Mouse (Mus musculus) CH12.LX (cell line): ENCODE results near the gene Nepro. TPM values are rescaled to one million over a fixed set of nuclear protein-coding genes. Genes with fewer than 3 reads are reported as not detected.

Source experiments
- DNase-seq: peaks from one replicate; pipeline ENCODE4 v3.0.0-alpha.2; 2013; ENCODE audit errors: extremely low read depth
- H3K27ac ChIP-seq: 2 replicates; pipeline ENCODE4 v1.5.1; 2012; ENCODE audit warnings: low read depth, mild to moderate bottlenecking, control low read depth, moderate library complexity; ENCODE audit not compliant: insufficient read depth
- H3K27me3 ChIP-seq: replicated peaks from 2 replicates; pipeline ENCODE3; 2012; ENCODE audit warnings: inconsistent platforms
- H3K36me3 ChIP-seq, 2 experiments: replicated peaks in 1 of 2; 2 replicates each; pipeline versions ENCODE3 to v1.6.1; 2012; ENCODE audit warnings: inconsistent platforms in 1 of 2, low read length in 1 of 2, mild to moderate bottlenecking in 1 of 2, mixed read lengths in 1 of 2, moderate library complexity in 1 of 2; ENCODE audit not compliant: control insufficient read depth in 1 of 2, insufficient read depth in 1 of 2
- H3K4me1 ChIP-seq, 2 experiments: 2 replicates each; pipeline ENCODE4 v1.6.1; 2012; ENCODE audit warnings: inconsistent platforms in 1 of 2, moderate library complexity in 1 of 2; ENCODE audit not compliant: insufficient read depth in 2 of 2, control insufficient read depth in 1 of 2
- H3K4me2 ChIP-seq: 2 replicates; pipeline ENCODE4 v1.6.1; 2012; ENCODE audit warnings: low read depth, mild to moderate bottlenecking, control low read depth; ENCODE audit not compliant: poor library complexity, insufficient read depth, severe bottlenecking
- H3K4me3 ChIP-seq, 3 experiments: fragments of 150-350 bp in 1 of 3; sonication (generic) in 1 of 3; replicated peaks in 1 of 3; 2 replicates each; pipeline versions ENCODE3 to v1.5.1; 2011 to 2012; ENCODE audit warnings: low read depth in 2 of 3, low read length in 2 of 3, mild to moderate bottlenecking in 2 of 3, moderate library complexity in 2 of 3, control low read depth in 1 of 3, improper control_type of control experiment in 1 of 3, inconsistent platforms in 1 of 3, mixed read lengths in 1 of 3; ENCODE audit not compliant: poor library complexity in 1 of 3
- H3K79me2 ChIP-seq: replicated peaks from 2 replicates; pipeline ENCODE4 v1.6.1; 2012; ENCODE audit warnings: mild to moderate bottlenecking, moderate library complexity; ENCODE audit not compliant: control insufficient read depth, poor library complexity, insufficient read depth, severe bottlenecking; ENCODE audit errors: extremely low read depth
- H3K9ac ChIP-seq: 2 replicates; pipeline ENCODE4 v1.6.1; 2012; ENCODE audit warnings: low read depth, mild to moderate bottlenecking, control low read depth, moderate library complexity; ENCODE audit not compliant: insufficient read depth
- H3K9me3 ChIP-seq: replicated peaks from 2 replicates; pipeline ENCODE3; 2012; ENCODE audit warnings: low read length, inconsistent platforms, mixed read lengths
- CHD1 ChIP-seq: IDR thresholded peaks from 2 replicates; pipeline ENCODE4 v1.6.1; 2012; ENCODE audit warnings: low read depth, low read length, improper control_type of control experiment, inconsistent platforms
- CTCF ChIP-seq, 2 experiments: IDR thresholded peaks in 1 of 2; conservative IDR thresholded peaks in 1 of 2; 2 replicates each; pipeline ENCODE4 v1.5.1; 2011 to 2012; ENCODE audit warnings: low read depth in 2 of 2, low read length in 2 of 2, improper control_type of control experiment in 1 of 2, inconsistent platforms in 1 of 2, mild to moderate bottlenecking in 1 of 2, moderate library complexity in 1 of 2
- ELF1 ChIP-seq: IDR thresholded peaks from 2 replicates; pipeline ENCODE4 v1.6.1; 2014; ENCODE audit warnings: low read depth, mild to moderate bottlenecking, inconsistent platforms, low read length, improper control_type of control experiment
- ETS1 ChIP-seq: conservative IDR thresholded peaks from 2 replicates; pipeline ENCODE4 v1.6.1; 2012; ENCODE audit warnings: low read depth, mild to moderate bottlenecking, inconsistent platforms, low read length, improper control_type of control experiment, moderate library complexity
- GABPA ChIP-seq: IDR thresholded peaks from 2 replicates; pipeline ENCODE4 v1.6.1; 2012; ENCODE audit warnings: low read depth, low read length, improper control_type of control experiment, inconsistent platforms; ENCODE audit not compliant: insufficient replicate concordance
- IRF4 ChIP-seq: IDR thresholded peaks from 2 replicates; pipeline ENCODE4 v1.6.1; 2014; ENCODE audit warnings: low read depth, mild to moderate bottlenecking, inconsistent platforms, low read length, improper control_type of control experiment
- JUN ChIP-seq: IDR thresholded peaks from 2 replicates; pipeline ENCODE4 v1.6.1; 2011; ENCODE audit warnings: low read depth, mild to moderate bottlenecking, low read length, improper control_type of control experiment, moderate library complexity; ENCODE audit not compliant: insufficient read depth
- KAT2A ChIP-seq: IDR thresholded peaks from 2 replicates; pipeline ENCODE4 v1.6.1; 2012; ENCODE audit warnings: low read length, improper control_type of control experiment, inconsistent platforms; ENCODE audit not compliant: insufficient replicate concordance
- MAX ChIP-seq: IDR thresholded peaks from 2 replicates; pipeline ENCODE4 v1.6.1; 2011; ENCODE audit warnings: low read length, improper control_type of control experiment
- MXI1 ChIP-seq: IDR thresholded peaks from 2 replicates; pipeline ENCODE4 v1.6.1; 2011; ENCODE audit warnings: mild to moderate bottlenecking, low read depth, low read length, improper control_type of control experiment
- NELFE ChIP-seq: IDR thresholded peaks from 2 replicates; pipeline ENCODE4 v1.6.1; 2011; ENCODE audit warnings: low read depth, low read length, improper control_type of control experiment
- PAX5 ChIP-seq: IDR thresholded peaks from 2 replicates; pipeline ENCODE4 v1.6.1; 2012; ENCODE audit warnings: low read length, inconsistent platforms, mixed read lengths
- POLR2AphosphoS2 ChIP-seq: IDR thresholded peaks from 2 replicates; pipeline ENCODE4 v1.6.1; 2011; ENCODE audit warnings: low read depth, low read length, improper control_type of control experiment
- RAD21 ChIP-seq: IDR thresholded peaks from 2 replicates; pipeline ENCODE4 v1.6.1; 2011; ENCODE audit warnings: low read depth, mild to moderate bottlenecking, low read length, improper control_type of control experiment, moderate library complexity
- TCF12 ChIP-seq: IDR thresholded peaks from 2 replicates; pipeline ENCODE4 v1.6.1; 2014; ENCODE audit warnings: low read depth, mild to moderate bottlenecking, inconsistent platforms, low read length, improper control_type of control experiment
- USF1 ChIP-seq: IDR thresholded peaks from 2 replicates; pipeline ENCODE4 v1.6.1; 2014; ENCODE audit warnings: low read depth, mild to moderate bottlenecking, inconsistent platforms, low read length, improper control_type of control experiment
- ZC3H11A ChIP-seq: IDR thresholded peaks from 2 replicates; pipeline ENCODE4 v1.6.1; 2012; ENCODE audit warnings: low read depth, mild to moderate bottlenecking, inconsistent platforms, low read length, improper control_type of control experiment
- ZMIZ1 ChIP-seq: IDR thresholded peaks from 2 replicates; pipeline ENCODE4 v1.6.1; 2012; ENCODE audit warnings: low read depth, mild to moderate bottlenecking, inconsistent platforms, low read length, improper control_type of control experiment
- ZNF384 ChIP-seq: IDR thresholded peaks from 2 replicates; pipeline ENCODE4 v1.6.1; 2012; ENCODE audit warnings: low read depth, low read length, improper control_type of control experiment, inconsistent platforms
- dilution Hi-C: fragments of 300-500 bp; cut with MboI; formaldehyde crosslinking; loops from 2 replicates; pipeline ENCODE4 v1.14.3; 2020; ENCODE audit warnings: low sequenced_read_pairs; ENCODE audit not compliant: extremely low pct_unique_long_range_greater_than_20kb, extremely low pct_ligation_motif_present
- in situ Hi-C: fragments of 300-500 bp; cut with MboI; formaldehyde crosslinking; loops from 3 replicates; pipeline ENCODE4 v1.14.3; 2019; ENCODE audit warnings: low sequenced_read_pairs, low pct_ligation_motif_present, low pct_unique_long_range_greater_than_20kb, mixed read lengths
- polyA plus RNA-seq: library from polyadenylated mRNA; unstranded; fragments of >175 nt; gene quantifications from 2 replicates; pipeline ENCODE4 v1.2.1, GENCODE M21; 2012; ENCODE audit warnings: low read depth; ENCODE audit not compliant: insufficient read length
- total RNA-seq, 2 experiments: library from RNA; depleted of rRNA; stranded (reverse); fragments of 300-350 nt in 1 of 2; fragments of >200 nt in 1 of 2; gene quantifications; 2 replicates each; pipeline ENCODE4 v1.2.3; 2012 to 2014

The Nepro gene
- total and polyA plus RNA-seq, 3 experiments: 14.0 to 35.4 (median 34.5) TPM

DNA sequence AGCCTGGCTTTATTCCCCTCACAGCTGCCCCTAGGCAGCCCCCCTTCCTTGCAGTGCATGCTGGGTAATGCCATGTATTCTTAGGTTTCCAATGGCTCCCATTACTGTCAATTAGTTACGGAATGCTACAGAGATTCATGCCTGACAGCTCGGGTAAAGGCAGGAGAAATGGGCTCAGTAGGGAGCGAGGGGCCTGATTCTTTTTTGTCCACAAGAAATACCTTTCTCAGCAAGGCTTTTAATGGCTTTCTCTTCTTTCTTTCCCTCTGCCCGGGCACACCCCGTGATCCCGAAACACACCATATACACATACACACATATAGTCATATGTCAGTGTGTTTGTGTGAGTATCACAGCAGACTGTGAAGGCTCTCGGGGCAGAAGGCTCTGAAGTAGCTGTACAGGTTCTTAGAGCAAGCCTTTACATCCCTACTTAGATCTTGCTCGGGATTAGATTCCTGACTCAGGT lies 44.6 kb upstream of the Nepro start:
- H3K36me3 ChIP-seq: no peaks in the 10 kb centered on the region
- TF ChIP-seq CHD1 (no peak), ZC3H11A (no peak)
- H3K79me2 ChIP-seq: no peaks in the 10 kb centered on the region
- no peak overlapping the region for H3K4me3 ChIP-seq
- in situ Hi-C loops: no loop called here
- no peaks in the 10 kb centered on the region for H3K27me3 ChIP-seq
- dilution Hi-C loops: no loop called here
- H3K27ac ChIP-seq: no peak overlapping the region
- no peaks in the 10 kb centered on the region for H3K4me1 ChIP-seq
- H3K9me3 ChIP-seq: peaks cover 7% of the 10 kb centered on the region
- H3K4me2 ChIP-seq: no peak overlapping the region
- DNase-seq: no peak
- no peak overlapping the region for H3K9ac ChIP-seq

- dilution Hi-C loops: no loop called here
- Histone ChIP-seq H3K9me3 (peaks cover 7% of the 10 kb centered on the region), H3K4me1 (no peaks in the 10 kb centered on the region), H3K27me3 (no peaks in the 10 kb centered on the region), H3K4me3 (no peak overlapping the region), H3K36me3 (no peaks in the 10 kb centered on the region), H3K27ac (no peak overlapping the region), H3K4me2 (no peak overlapping the region), H3K9ac (no peak overlapping the region), H3K79me2 (no peaks in the 10 kb centered on the region)
- no peak for DNase-seq
- TF ChIP-seq NELFE: no peak
- in situ Hi-C loops: no loop called here
Observed at GRCm38 (mm10) chr16:44680756-44681498, 43.2 kb upstream of the Nepro start.

GRCm38 (mm10) chr16:44684646-44685045 lies 39.5 kb upstream of the Nepro start:
- Histone ChIP-seq H3K36me3 (no peaks in the 10 kb centered on the region), H3K9me3 (peaks cover 7% of the 10 kb centered on the region), H3K4me3 (no peak overlapping the region), H3K79me2 (no peaks in the 10 kb centered on the region), H3K4me1 (no peaks in the 10 kb centered on the region), H3K27me3 (no peaks in the 10 kb centered on the region), H3K27ac (no peak overlapping the region), H3K9ac (no peak overlapping the region), H3K4me2 (no peak overlapping the region)
- in situ Hi-C loops: no loop called here
- no peak for TF ChIP-seq JUN
- TF ChIP-seq TCF12: no peak
- TF ChIP-seq ZNF384: no peak
- no peak for TF ChIP-seq ELF1
- no peak for TF ChIP-seq USF1
- TF ChIP-seq ETS1: no peak
- no peak for TF ChIP-seq MXI1
- TF ChIP-seq KAT2A: no peak
- no peak for TF ChIP-seq ZC3H11A
- TF ChIP-seq POLR2AphosphoS2: no peak
- TF ChIP-seq CHD1: no peak
- TF ChIP-seq MAX: no peak
- TF ChIP-seq CTCF (conservative IDR thresholded peaks at IDR 0.05 in 1 of 2, IDR thresholded peaks at IDR 0.05 in 1 of 2; ENCODE audit: low read depth in 2 of 2, low read length in 2 of 2): no peak
- no peak for TF ChIP-seq GABPA
- no peak for TF ChIP-seq IRF4
- TF ChIP-seq RAD21: no peak
- TF ChIP-seq ZMIZ1: no peak
- TF ChIP-seq PAX5: no peak
- dilution Hi-C loops: no loop called here
- no peak for DNase-seq
